Mouse (Mus musculus) cerebral cortex, adult 2 months (tissue): ENCODE measurements around the gene Cwc27.

Source experiments
- WGBS: fragments of 180-500 bp; shearing (Covaris S2); methylation state at CpG from one replicate; pipeline ENCODE4 v1.1.7; 2018; 5-methylcytosine and 5-hydroxymethylcytosine counted together

Gene Cwc27

GRCm38 (mm10) chr13:104640694-104641454 is 176.1 kb downstream of the Cwc27 start:
- WGBS = 75% methylated on average over 5 of the region's 5 CpGs

- WGBS = 81% methylated on average over 3 of the region's 3 CpGs
These were observed 178.0 kb downstream of the Cwc27 start for GRCm38 (mm10) chr13:104638988-104639387.

GRCm38 (mm10) chr13:104635965-104636462 is 180.9 kb downstream of the Cwc27 start:
- 89% methylated on average over 6 of the region's 6 CpGs for WGBS

- WGBS = 96% methylated on average over 2 of the region's 2 CpGs
These were observed 182.2 kb downstream of the Cwc27 start for GRCm38 (mm10) chr13:104634708-104635107.

- 61% methylated on average over 7 of the region's 7 CpGs for WGBS
These were observed 184.3 kb downstream of the Cwc27 start for GRCm38 (mm10) chr13:104632427-104633167.

- 85% methylated on average over 7 of the region's 7 CpGs for WGBS
These were observed 185.2 kb downstream of the Cwc27 start for GRCm38 (mm10) chr13:104631621-104632205.

GRCm38 (mm10) chr13:104630808-104631207 is 186.1 kb downstream of the Cwc27 start:
- 86% methylated on average over 5 of the region's 5 CpGs for WGBS

- WGBS = 95% methylated on average over 11 of the region's 11 CpGs
These were observed 187.3 kb downstream of the Cwc27 start for GRCm38 (mm10) chr13:104629621-104630020.

- 82% methylated on average over 4 of the region's 4 CpGs for WGBS
These were observed 188.9 kb downstream of the Cwc27 start for GRCm38 (mm10) chr13:104628019-104628418.

- WGBS = 90% methylated on average over 11 of the region's 11 CpGs
These were observed 189.6 kb downstream of the Cwc27 start for GRCm38 (mm10) chr13:104627169-104627909.

- 68% methylated on average over 12 of the region's 12 CpGs for WGBS
These were observed 193.6 kb downstream of the Cwc27 start for GRCm38 (mm10) chr13:104623130-104623891.

GRCm38 (mm10) chr13:104622102-104622743 is 194.7 kb downstream of the Cwc27 start:
- WGBS = 65% methylated on average over 6 of the region's 6 CpGs

GRCm38 (mm10) chr13:104620423-104620822 is 196.5 kb downstream of the Cwc27 start:
- WGBS = 70% methylated on average over 2 of the region's 2 CpGs

GRCm38 (mm10) chr13:104619503-104620288 is 197.2 kb downstream of the Cwc27 start:
- 73% methylated on average over 7 of the region's 7 CpGs for WGBS

GRCm38 (mm10) chr13:104617201-104617600 is 199.7 kb downstream of the Cwc27 start:
- WGBS = 88% methylated on average over 4 of the region's 4 CpGs

- whole genome bisulfite sequencing = 73% methylated on average over 18 of the region's 18 CpGs
These were observed 200.7 kb downstream of the Cwc27 start for GRCm38 (mm10) chr13:104615999-104616810.

GRCm38 (mm10) chr13:104615111-104615510 is 201.8 kb downstream of the Cwc27 start:
- WGBS = 92% methylated on average over 7 of the region's 7 CpGs

GRCm38 (mm10) chr13:104611296-104611695 is 205.6 kb downstream of the Cwc27 start:
- 81% methylated on average over 4 of the region's 4 CpGs for WGBS
